Mouse (Mus musculus): ENCODE measurements around the gene Phactr4.

The Phactr4 gene

GRCm38 (mm10) chr4:132421923-132422782 lies at the start of gene Phactr4:
Phactr4 (minus strand) TSS chr4:132422489.
- DNase-seq (ENCODE audit: extremely low read depth, insufficient read length, low spot score): peak; percentile 98

DNA sequence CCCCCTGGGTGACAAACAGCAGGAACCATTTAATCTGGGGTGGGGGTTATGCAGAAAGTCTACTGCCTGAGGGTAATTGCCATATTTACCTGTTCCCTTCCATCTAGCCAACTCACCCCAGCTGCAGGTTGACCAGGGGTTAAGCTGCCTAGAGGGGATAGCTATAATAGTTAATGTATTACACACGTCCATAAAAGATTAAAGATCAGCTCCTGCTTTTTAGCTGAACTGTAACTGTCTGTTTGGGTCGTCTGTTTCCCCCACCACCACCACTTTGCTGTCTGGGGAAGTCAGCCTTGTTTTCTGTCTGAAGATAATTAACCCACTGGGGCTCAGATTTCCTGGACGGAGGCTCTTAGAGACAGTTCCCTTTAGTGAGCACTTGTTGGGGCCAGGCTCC lies 47.6 kb upstream of the Phactr4 start:
- no peak for DNase-seq (ENCODE audit: extremely low read depth, insufficient read length, low spot score)

- DNase-seq (ENCODE audit: extremely low read depth, insufficient read length, low spot score): peak; percentile 22
Observed at GRCm38 (mm10) chr4:132464255-132464613, 41.9 kb upstream of the Phactr4 start.

GRCm38 (mm10) chr4:132463430-132464254 lies 41.4 kb upstream of the Phactr4 start, which contains the start of gene Med18:
Med18 (minus strand) TSS chr4:132463921.
- DNase-seq (ENCODE audit: extremely low read depth, insufficient read length, low spot score): peak; percentile 89

- no peak for DNase-seq (ENCODE audit: extremely low read depth, insufficient read length, low spot score)
Observed at GRCm38 (mm10) chr4:132462836-132463235, 40.5 kb upstream of the Phactr4 start.

DNA sequence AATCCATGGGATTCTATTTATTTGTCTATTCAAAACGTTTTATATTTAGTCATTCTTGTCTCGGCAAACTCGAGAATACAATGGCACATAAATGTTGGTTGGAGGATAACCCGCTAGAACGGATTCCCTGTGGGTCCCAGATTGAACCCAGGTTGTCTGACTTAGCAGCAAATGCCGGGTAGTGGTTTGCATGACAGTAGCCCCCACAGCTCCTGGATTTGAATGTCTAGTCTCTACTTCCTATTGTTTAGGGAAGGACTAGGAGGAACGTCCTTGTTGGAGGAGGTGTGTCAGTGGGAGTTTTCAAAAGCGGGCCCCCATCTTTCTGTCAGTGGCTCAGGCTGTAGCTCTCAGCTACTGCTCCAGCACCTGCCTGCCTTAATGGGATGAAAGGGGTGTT lies 37.9 kb upstream of the Phactr4 start:
- no peak for DNase-seq (ENCODE audit: extremely low read depth, insufficient read length, low spot score)

- no peak for DNase-seq (ENCODE audit: extremely low read depth, insufficient read length, low spot score)
Observed at GRCm38 (mm10) chr4:132455561-132455960, 33.3 kb upstream of the Phactr4 start.

- no peak for DNase-seq (ENCODE audit: extremely low read depth, insufficient read length, low spot score)
Observed at GRCm38 (mm10) chr4:132455146-132455545, 32.9 kb upstream of the Phactr4 start.

DNA sequence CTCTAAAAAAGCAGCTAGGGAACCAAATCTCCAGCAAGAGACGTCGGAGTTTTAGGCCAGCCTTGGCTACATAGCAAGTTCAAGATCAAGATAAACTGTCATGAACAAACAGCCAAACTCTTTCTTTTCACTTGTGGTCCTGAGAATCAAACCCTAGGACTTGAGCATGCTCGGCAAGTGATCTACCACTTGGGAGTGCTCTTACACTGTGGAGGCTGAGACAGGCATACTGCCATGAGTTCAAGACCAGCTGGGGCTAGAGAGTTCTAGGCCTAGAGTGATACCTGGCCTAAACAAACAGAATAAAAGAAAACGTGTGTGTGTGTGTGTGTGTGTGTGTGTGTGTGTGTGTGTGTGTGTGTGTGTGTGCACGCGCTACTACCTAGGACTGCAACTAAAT lies 31.9 kb upstream of the Phactr4 start:
- no peak for DNase-seq (ENCODE audit: extremely low read depth, insufficient read length, low spot score)

DNA sequence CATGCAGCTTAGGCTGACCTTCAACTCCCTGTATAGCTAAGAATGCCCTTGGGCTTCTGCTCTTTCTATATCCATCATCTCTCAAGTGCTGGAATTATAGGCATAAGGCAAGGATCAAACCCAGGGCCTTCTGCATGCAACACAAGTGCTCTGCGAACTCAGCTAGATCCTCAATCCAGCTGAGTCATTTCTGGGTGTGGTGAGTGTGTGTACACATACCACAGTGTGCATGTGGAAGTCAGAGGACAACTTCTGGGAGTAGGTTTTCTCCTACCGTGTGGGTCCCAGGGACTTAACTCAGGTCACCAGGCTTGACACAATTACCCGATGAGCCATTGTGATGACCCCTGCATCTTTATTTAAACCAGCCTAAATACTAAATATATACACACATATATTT lies 27.5 kb upstream of the Phactr4 start:
- peak; percentile 15 for DNase-seq (ENCODE audit: extremely low read depth, insufficient read length, low spot score)

DNA sequence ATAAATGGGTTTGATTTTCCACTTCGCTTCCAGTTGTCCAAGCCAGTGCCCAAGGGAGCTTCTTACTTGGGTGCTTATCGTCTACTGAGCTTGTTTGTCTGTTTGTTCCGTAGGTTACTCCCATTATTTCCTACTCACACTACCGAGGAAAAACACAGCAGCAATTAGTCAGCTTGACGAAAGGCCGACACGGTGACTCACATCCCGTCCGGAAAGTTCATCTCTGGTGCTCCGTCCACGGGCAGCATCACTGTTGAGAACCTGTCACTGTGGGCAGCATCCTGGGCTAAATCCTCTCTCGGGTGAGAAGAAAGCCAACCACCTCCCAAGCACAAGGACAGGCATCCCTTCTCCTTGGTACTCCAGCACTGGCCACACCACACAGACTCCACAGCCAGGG lies 23.8 kb upstream of the Phactr4 start:
- DNase-seq (ENCODE audit: extremely low read depth, insufficient read length, low spot score): peak; percentile 65

GRCm38 (mm10) chr4:132444516-132444915 lies 22.2 kb upstream of the Phactr4 start:
- no peak for DNase-seq (ENCODE audit: extremely low read depth, insufficient read length, low spot score)

- DNase-seq (ENCODE audit: extremely low read depth, insufficient read length, low spot score): no peak
Observed at GRCm38 (mm10) chr4:132437857-132438256, 15.6 kb upstream of the Phactr4 start.

DNA sequence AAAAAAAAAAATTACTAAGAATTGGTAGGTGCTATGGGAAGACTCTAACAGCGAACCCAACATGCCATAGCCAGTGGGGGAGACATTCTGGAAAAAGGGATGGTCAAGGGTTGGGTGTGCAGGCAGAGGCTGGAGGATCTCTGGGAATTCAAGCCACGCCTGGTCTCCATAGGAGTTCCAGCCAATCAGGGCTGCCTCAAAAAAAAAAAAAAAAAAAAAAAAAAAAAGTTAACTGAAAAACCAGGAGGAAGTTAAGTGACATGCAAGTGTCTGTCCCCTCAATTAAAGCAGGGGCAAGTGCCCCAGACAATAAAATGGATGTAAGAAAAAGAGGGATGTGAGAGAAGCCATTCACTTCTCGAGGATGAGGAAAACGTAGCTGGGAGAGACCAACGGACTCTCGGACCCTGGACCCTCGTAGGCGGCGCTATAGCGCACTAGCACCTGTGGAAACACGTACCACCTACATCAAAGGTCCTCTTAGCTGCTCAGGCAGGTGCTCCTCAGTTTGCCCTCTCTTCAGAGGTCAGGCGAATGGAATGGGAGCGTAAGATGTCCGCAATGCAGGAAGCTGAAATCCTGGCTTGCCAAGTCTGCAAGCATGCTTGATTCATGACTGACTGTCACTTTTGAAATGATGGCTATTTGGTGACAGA lies 10.6 kb upstream of the Phactr4 start:
- no peak for DNase-seq (ENCODE audit: extremely low read depth, insufficient read length, low spot score)

- DNase-seq (ENCODE audit: extremely low read depth, insufficient read length, low spot score): no peak
Observed at GRCm38 (mm10) chr4:132428022-132428542, 5.8 kb upstream of the Phactr4 start.

DNA sequence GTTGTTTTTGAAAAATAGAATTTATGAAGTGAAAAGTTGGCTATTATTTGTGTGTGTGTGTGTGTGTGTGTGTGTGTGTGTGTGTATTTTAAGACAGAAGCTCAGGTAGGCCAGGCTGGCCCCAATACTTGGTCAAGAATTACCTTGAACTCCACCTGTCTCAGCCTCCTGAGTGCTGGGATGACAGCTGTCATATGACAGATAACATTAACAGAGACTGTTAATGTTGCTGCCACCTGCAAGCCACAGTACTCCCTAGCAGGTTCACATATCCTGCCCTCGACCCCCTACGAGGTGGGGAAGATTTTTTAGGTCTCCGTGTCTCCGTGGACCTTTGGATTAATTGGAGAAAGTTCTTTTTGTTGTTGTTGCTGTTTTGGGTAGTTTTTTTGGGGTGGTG lies 5.2 kb upstream of the Phactr4 start:
- DNase-seq (ENCODE audit: extremely low read depth, insufficient read length, low spot score): no peak

DNA sequence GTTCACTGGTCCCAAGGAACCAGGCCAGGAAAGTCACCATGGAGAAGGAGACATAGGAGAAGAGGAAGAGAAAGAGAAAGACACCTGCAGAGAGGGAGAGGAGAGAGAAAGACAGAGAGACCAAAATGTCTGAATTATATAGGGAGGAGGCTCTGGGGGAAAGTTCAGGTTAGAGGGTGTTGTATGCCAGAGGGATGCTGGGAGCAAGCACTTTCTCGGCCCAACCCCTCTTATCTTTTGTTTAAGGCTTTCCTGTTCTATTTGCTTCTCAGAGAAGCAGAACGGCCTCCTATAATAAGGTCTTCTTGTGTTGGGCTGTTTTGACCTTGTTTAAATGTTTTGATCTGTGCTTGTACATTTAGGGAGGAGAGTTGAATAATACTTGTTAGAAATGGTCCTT lies 3.7 kb upstream of the Phactr4 start:
- DNase-seq (ENCODE audit: extremely low read depth, insufficient read length, low spot score): no peak

DNA sequence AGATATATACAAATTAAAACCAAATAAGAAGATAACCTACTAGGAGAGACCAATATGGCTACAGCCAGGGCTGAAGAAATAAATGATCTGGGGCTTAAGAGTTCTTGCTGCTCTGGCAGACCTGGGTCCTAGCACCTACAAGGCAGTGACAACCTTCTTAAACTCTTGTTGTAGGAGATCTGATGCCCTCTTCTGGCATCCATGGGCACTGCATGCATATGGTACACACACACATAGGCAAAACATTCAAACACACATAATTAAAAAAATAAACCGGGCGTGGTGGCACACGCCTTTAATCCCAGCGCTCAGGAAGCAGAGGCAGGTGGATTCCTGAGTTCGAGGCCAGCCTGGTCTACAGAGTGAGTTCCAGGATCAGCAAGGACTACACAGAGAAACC lies 2.5 kb upstream of the Phactr4 start:
- DNase-seq (ENCODE audit: extremely low read depth, insufficient read length, low spot score): no peak

DNA sequence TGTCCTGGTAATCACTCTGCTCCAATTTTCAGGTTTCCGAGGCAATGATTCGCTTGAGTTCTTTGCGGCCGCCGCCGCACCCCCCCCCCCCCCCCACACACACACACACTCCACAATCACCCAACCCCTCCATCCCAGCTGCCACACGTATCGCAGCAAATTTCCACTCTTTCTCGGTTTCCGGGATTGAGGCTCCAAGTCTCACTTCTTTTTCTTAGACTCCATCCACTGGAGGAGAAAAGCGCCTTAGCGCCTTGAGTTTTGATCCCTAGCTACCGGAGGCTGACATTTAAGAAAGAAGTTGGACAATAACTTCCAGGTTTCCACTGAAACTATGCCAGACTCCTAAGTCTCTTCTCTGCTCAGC lies 750 bp downstream of the Phactr4 start:
- DNase-seq (ENCODE audit: extremely low read depth, insufficient read length, low spot score): no peak

DNA sequence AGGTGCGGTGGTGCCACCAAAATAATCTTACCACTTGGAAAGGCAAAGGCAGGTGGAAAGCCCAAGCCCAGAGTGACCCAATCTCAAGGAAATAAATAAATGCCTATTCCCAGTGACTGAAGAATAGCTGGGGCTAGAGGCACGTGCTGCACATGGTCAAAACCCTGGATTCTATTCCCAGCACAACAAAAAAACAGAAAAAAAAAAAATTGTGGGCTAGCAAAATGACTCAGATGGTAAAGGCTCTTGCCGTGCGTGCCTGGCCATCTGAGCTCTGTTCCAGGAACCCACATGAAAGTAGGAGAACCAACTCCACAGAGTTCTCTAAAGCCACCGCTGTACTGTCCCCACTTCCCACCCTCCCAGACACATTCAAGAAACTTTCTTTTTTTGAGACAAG lies 1.8 kb downstream of the Phactr4 start:
- DNase-seq (ENCODE audit: extremely low read depth, insufficient read length, low spot score): no peak

DNA sequence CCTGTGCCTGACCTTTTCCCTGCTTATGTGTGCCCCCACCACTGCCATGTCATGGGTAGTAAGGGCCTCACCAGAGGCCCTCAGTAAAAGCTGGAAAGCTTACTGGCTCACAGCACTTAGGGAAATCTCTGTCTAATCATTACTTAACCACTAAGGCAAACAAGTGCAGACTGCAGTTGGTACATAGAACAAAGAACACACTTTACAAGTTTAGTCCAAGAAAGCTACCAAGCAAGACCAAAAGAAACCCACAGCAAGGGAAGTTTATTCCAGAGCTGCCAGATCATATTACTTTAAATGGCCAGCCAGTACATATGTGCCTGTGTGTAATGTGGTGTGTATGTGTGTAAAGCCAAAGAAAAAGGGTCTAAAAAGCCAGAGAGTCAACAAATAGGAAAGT lies 6.3 kb downstream of the Phactr4 start:
- DNase-seq (ENCODE audit: extremely low read depth, insufficient read length, low spot score): no peak

Measured in 3134 (cell line).